Mouse (Mus musculus): ENCODE results near the gene Itga4. TPM values are rescaled to one million over a fixed set of nuclear protein-coding genes. Genes with fewer than 3 reads are reported as not detected.

Gene Itga4
- polyA plus RNA-seq, 1 experiment from 2014 or later: 3.1 TPM

- Histone ChIP-seq H3K36me3 (ENCODE audit: control insufficient read depth, insufficient read depth) (no peaks in the 10 kb centered on the region), H3K27me3 (replicated peaks; ENCODE audit: control insufficient read depth, insufficient read depth, low read length) (no peaks in the 10 kb centered on the region), H3K4me3 (replicated peaks; ENCODE audit: low read length) (no peak overlapping the region), H3K4me2 (ENCODE audit: low read length) (no peak overlapping the region), H3K9me3 (ENCODE audit: control insufficient read depth, low read length) (no peaks in the 10 kb centered on the region), H3K9ac (replicated peaks; ENCODE audit: low read depth, low read length) (no peak overlapping the region), H3K27ac (ENCODE audit: low read length) (no peak overlapping the region), H3K4me1 (replicated peaks; ENCODE audit: control insufficient read depth, insufficient read depth, low read length) (0 out of 2 replicates have a peak, but pooled peaks cover 2% of the 10 kb centered on the region)
- ATAC-seq: peak; percentile 51; the same call in 1 of the 2 replicates
- 55% methylated on average over 3 of the region's 3 CpGs for WGBS
These were observed 102.6 kb downstream of the Itga4 start for GRCm38 (mm10) chr2:79357835-79358234.

DNA sequence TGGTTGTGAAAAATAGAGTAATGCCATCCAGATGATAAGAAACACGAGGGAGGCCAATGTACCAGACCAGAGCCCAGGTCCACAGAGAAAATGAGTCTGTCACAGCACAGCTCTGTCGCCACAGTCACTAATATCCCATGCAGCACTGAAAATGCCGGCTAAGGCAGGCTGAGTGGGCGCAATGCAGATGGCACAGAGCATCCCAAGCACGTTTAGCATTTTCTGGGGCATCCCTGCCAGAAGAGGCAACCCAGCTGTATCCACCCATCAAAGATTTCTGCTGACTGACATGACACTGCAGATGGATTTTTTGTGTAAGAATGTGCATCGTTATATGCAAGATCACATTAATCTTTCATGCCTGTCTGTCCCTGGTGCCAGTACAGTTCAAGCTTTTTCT lies 106.8 kb downstream of the Itga4 start:
- H3K9ac ChIP-seq (replicated peaks; ENCODE audit: low read depth, low read length): no peak overlapping the region
- H3K4me1 ChIP-seq (replicated peaks; ENCODE audit: control insufficient read depth, insufficient read depth, low read length): 0 out of 2 replicates have a peak, but pooled peaks cover 2% of the 10 kb centered on the region
- H3K4me3 ChIP-seq (replicated peaks; ENCODE audit: low read length): no peak overlapping the region
- ATAC-seq: peak; percentile 94
- 56% methylated on average over 6 of the region's 6 CpGs for WGBS
- no peaks in the 10 kb centered on the region for H3K9me3 ChIP-seq (ENCODE audit: control insufficient read depth, low read length)
- no peak overlapping the region for H3K27ac ChIP-seq (ENCODE audit: low read length)
- H3K36me3 ChIP-seq (ENCODE audit: control insufficient read depth, insufficient read depth): no peaks in the 10 kb centered on the region
- H3K4me2 ChIP-seq (ENCODE audit: low read length): no peak overlapping the region
- H3K27me3 ChIP-seq (replicated peaks; ENCODE audit: control insufficient read depth, insufficient read depth, low read length): no peaks in the 10 kb centered on the region

DNA sequence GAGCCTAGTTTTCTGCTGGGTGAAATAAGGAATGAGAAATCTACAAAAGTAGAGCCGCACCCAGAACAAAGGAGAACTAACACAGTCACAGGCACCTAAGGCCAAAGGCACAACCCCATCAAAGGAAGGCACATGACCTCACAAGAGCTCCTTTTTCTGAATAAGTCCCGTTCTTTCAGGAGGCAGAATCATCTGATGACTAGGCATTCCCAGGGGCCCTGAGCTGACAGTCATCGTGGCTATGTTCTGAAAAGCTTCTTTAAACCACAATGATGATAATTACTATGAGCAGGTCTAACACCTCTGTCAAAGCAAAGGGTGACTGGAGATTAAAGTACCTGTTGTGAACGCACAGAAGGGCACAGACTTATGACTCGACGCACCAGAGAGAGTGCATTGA lies 108.7 kb downstream of the Itga4 start:
- Histone ChIP-seq H3K4me2 (ENCODE audit: low read length) (no peak overlapping the region), H3K9ac (replicated peaks; ENCODE audit: low read depth, low read length) (no peak overlapping the region), H3K27ac (ENCODE audit: low read length) (no peak overlapping the region), H3K36me3 (ENCODE audit: control insufficient read depth, insufficient read depth) (no peaks in the 10 kb centered on the region), H3K4me1 (replicated peaks; ENCODE audit: control insufficient read depth, insufficient read depth, low read length) (peaks cover 3% of the 10 kb centered on the region; the same call in 1 of the 2 replicates), H3K9me3 (ENCODE audit: control insufficient read depth, low read length) (no peaks in the 10 kb centered on the region), H3K27me3 (replicated peaks; ENCODE audit: control insufficient read depth, insufficient read depth, low read length) (no peaks in the 10 kb centered on the region), H3K4me3 (replicated peaks; ENCODE audit: low read length) (no peak overlapping the region)
- WGBS: 61% methylated on average over 6 of the region's 6 CpGs
- ATAC-seq: no peak

DNA sequence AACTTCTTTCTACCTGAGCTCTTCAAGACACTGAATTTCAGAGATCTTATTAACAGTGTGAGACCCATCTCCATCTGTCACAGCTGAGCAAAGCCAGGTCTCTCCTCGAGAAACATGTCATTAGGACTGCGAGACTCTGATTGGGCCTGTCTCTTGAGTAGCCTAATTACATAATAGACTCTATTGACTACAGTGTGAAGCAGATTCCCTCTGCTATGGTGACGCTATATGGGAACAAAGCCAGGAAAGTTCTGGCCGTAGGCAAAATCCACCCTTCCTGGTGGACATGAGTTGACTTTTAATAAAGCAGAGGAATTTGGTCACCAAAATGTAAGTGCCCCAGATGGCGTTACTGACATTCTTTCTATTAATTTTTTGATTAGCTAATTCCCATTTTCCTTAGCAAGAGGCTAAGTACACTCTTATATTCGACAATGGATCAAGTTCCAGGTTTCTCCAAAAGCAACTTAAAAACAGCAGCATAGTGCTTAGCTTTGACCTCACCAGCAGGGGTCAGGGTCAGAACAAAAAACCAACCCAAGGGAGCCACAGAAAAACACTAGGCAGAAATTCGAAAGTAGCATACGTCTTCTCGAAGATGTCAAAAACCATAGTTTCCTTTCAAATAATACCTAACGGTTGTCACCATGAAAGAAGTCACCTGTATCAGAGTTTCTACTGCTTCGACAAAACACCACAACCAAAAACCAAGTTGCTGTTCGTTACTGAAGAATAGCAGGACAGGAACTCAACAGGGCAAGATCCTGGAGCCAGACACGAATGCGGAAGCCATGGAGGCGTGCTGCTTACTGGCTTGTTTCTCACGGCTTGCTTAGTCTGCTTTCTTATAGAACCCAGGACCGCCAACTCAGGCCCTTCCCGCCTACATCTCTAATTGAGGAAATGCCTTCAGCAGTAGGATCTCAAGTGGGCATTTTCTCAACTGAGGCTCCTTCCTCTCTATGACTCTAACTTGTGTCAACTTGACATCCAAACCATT lies 112.5 kb downstream of the Itga4 start:
- ATAC-seq: peak; percentile 62
- 62% methylated on average over 18 of the region's 18 CpGs for WGBS

GRCm38 (mm10) chr2:79368661-79369060 lies 113.4 kb downstream of the Itga4 start:
- peaks cover 3% of the 10 kb centered on the region; the same call in 1 of the 2 replicates for H3K4me1 ChIP-seq (replicated peaks; ENCODE audit: control insufficient read depth, insufficient read depth, low read length)
- no peak overlapping the region for H3K27ac ChIP-seq (ENCODE audit: low read length)
- H3K4me2 ChIP-seq (ENCODE audit: low read length): no peak overlapping the region
- H3K9ac ChIP-seq (replicated peaks; ENCODE audit: low read depth, low read length): no peak overlapping the region
- no peaks in the 10 kb centered on the region for H3K36me3 ChIP-seq (ENCODE audit: control insufficient read depth, insufficient read depth)
- ATAC-seq: no peak
- no peaks in the 10 kb centered on the region for H3K9me3 ChIP-seq (ENCODE audit: control insufficient read depth, low read length)
- no peak overlapping the region for H3K4me3 ChIP-seq (replicated peaks; ENCODE audit: low read length)
- H3K27me3 ChIP-seq (replicated peaks; ENCODE audit: control insufficient read depth, insufficient read depth, low read length): no peaks in the 10 kb centered on the region
- WGBS: 88% methylated on average over 12 of the region's 12 CpGs

More for the DNA sequence above, 112.5 kb downstream of the Itga4 start:
- Histone ChIP-seq H3K4me2 (ENCODE audit: low read length) (no peak overlapping the region), H3K9ac (replicated peaks; ENCODE audit: low read depth, low read length) (no peak overlapping the region), H3K4me3 (replicated peaks; ENCODE audit: low read length) (no peak overlapping the region), H3K27me3 (replicated peaks; ENCODE audit: control insufficient read depth, insufficient read depth, low read length) (no peaks in the 10 kb centered on the region), H3K4me1 (replicated peaks; ENCODE audit: control insufficient read depth, insufficient read depth, low read length) (peaks cover 3% of the 10 kb centered on the region; the same call in 1 of the 2 replicates), H3K27ac (ENCODE audit: low read length) (no peak overlapping the region), H3K9me3 (ENCODE audit: control insufficient read depth, low read length) (no peaks in the 10 kb centered on the region), H3K36me3 (ENCODE audit: control insufficient read depth, insufficient read depth) (no peaks in the 10 kb centered on the region)

- Histone ChIP-seq H3K9me3 (ENCODE audit: control insufficient read depth, low read length) (no peaks in the 10 kb centered on the region), H3K27me3 (replicated peaks; ENCODE audit: control insufficient read depth, insufficient read depth, low read length) (no peaks in the 10 kb centered on the region), H3K4me2 (ENCODE audit: low read length) (no peak overlapping the region), H3K36me3 (ENCODE audit: control insufficient read depth, insufficient read depth) (no peaks in the 10 kb centered on the region), H3K9ac (replicated peaks; ENCODE audit: low read depth, low read length) (no peak overlapping the region), H3K27ac (ENCODE audit: low read length) (no peak overlapping the region), H3K4me3 (replicated peaks; ENCODE audit: low read length) (no peak overlapping the region), H3K4me1 (replicated peaks; ENCODE audit: control insufficient read depth, insufficient read depth, low read length) (peaks cover 3% of the 10 kb centered on the region; the same call in 1 of the 2 replicates)
- no peak for ATAC-seq
- 74% methylated on average over 7 of the region's 7 CpGs for whole genome bisulfite sequencing
These were observed 113.9 kb downstream of the Itga4 start for GRCm38 (mm10) chr2:79369061-79369524.

DNA sequence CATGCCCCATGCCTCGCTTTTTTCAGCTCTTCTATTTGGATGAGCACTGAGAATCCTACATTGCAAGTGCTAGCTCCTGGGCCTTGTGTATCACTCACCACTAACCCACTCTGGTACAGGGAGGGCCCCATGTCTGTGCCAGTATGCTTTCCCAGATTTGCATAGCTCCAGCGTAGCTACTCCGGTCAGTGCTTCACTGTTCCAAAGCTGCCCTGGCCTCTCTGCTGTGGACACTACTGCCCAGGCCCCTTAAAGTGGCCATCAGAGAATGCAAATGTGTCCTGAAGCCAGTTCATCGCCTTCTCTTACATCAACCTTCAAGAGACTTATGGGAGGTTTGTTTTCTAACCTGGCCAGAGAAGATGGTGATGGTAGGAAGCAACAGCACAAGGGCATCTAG lies 114.7 kb downstream of the Itga4 start:
- H3K27me3 ChIP-seq (replicated peaks; ENCODE audit: control insufficient read depth, insufficient read depth, low read length): no peaks in the 10 kb centered on the region
- H3K4me1 ChIP-seq (replicated peaks; ENCODE audit: control insufficient read depth, insufficient read depth, low read length): peaks cover 3% of the 10 kb centered on the region; the same call in 1 of the 2 replicates
- H3K4me2 ChIP-seq (ENCODE audit: low read length): no peak overlapping the region
- H3K9me3 ChIP-seq (ENCODE audit: control insufficient read depth, low read length): no peaks in the 10 kb centered on the region
- 92% methylated on average over 4 of the region's 4 CpGs for WGBS
- no peak for ATAC-seq
- no peak overlapping the region for H3K27ac ChIP-seq (ENCODE audit: low read length)
- no peak overlapping the region for H3K9ac ChIP-seq (replicated peaks; ENCODE audit: low read depth, low read length)
- no peaks in the 10 kb centered on the region for H3K36me3 ChIP-seq (ENCODE audit: control insufficient read depth, insufficient read depth)
- no peak overlapping the region for H3K4me3 ChIP-seq (replicated peaks; ENCODE audit: low read length)

DNA sequence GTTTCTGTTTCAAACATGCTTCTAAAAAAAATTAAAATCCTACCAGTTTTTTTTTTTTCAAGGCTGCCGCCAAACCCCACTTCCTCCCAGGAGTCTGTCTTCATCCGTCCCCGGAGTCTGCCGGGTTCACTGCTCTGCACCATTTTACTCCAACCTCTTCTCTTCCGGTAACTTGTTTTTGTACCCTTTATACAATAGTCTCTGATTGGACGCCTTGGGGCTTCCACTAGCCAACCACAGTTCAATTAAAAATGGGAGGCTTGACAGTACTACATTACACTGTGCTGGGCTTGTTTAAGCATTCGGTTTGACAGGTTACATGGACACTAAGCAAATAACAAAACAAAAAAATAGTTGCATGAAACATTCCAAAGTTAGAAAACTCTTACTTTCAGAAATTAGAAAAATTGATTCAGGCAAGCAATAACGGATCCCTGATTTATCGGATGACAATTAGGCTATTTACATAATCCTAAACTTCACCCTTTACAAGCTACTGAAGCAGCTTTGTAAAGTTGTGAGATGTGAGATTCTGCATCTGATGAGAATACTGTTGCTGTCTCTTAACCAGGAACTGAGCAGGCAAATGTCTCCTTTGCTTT lies 115.6 kb downstream of the Itga4 start:
- Histone ChIP-seq H3K4me3 (replicated peaks; ENCODE audit: low read length) (no peak overlapping the region), H3K27ac (ENCODE audit: low read length) (no peak overlapping the region), H3K36me3 (ENCODE audit: control insufficient read depth, insufficient read depth) (no peaks in the 10 kb centered on the region), H3K27me3 (replicated peaks; ENCODE audit: control insufficient read depth, insufficient read depth, low read length) (no peaks in the 10 kb centered on the region), H3K4me2 (ENCODE audit: low read length) (no peak overlapping the region), H3K4me1 (replicated peaks; ENCODE audit: control insufficient read depth, insufficient read depth, low read length) (peaks cover 3% of the 10 kb centered on the region; the same call in 1 of the 2 replicates), H3K9ac (replicated peaks; ENCODE audit: low read depth, low read length) (no peak overlapping the region), H3K9me3 (ENCODE audit: control insufficient read depth, low read length) (no peaks in the 10 kb centered on the region)
- ATAC-seq: no peak
- 77% methylated on average over 9 of the region's 9 CpGs for WGBS
